Mouse (Mus musculus): ENCODE results near the gene Capn10. TPM values are rescaled to one million over a fixed set of nuclear protein-coding genes. Genes with fewer than 3 reads are reported as not detected.

The Capn10 gene
- polyA plus RNA-seq, 1 experiment from 2014 or later = 53.0 TPM

- Histone ChIP-seq H3K4me1 (replicated peaks) (peaks cover 57% of the 10 kb centered on the region), H3K9me3 (no peaks in the 10 kb centered on the region), H3K36me3 (peaks cover 19% of the 10 kb centered on the region), H3K27me3 (ENCODE audit: insufficient read depth, poor library complexity, severe bottlenecking) (peaks cover 22% of the 10 kb centered on the region), H3K27ac (peak within 1 kb of the TSS; percentile 94), H3K4me3 (peak within 1 kb of the TSS; percentile 79)
- DNase-seq (ENCODE audit: low spot score) = peak; percentile 74
- WGBS = 1% methylated on average over 45 of the region's 57 CpGs
These were observed 23.8 kb upstream of the Capn10 start, which contains the start of gene Rnpepl1 for GRCm38 (mm10) chr1:92910239-92910885. Gene Rnpepl1 (plus strand): TSS chr1:92910783.

- WGBS = 1% methylated on average over 82 of the region's 85 CpGs
- peaks cover 57% of the 10 kb centered on the region for H3K4me1 ChIP-seq (replicated peaks)
- H3K4me3 ChIP-seq = peak overlapping the region; percentile 79
- peak; percentile 63 for DNase-seq (ENCODE audit: low spot score)
- peaks cover 27% of the 10 kb centered on the region for H3K36me3 ChIP-seq
- H3K9me3 ChIP-seq = no peaks in the 10 kb centered on the region
- peak overlapping the region; percentile 94 for H3K27ac ChIP-seq
- H3K27me3 ChIP-seq (ENCODE audit: insufficient read depth, poor library complexity, severe bottlenecking) = peaks cover 22% of the 10 kb centered on the region
These were observed 23.1 kb upstream of the Capn10 start for GRCm38 (mm10) chr1:92910925-92911720.

GRCm38 (mm10) chr1:92911721-92912138 lies 22.4 kb upstream of the Capn10 start:
- Histone ChIP-seq H3K4me3 (peak overlapping the region; percentile 79), H3K27ac (peak overlapping the region; percentile 94), H3K27me3 (ENCODE audit: insufficient read depth, poor library complexity, severe bottlenecking) (peaks cover 22% of the 10 kb centered on the region), H3K4me1 (replicated peaks) (peaks cover 51% of the 10 kb centered on the region), H3K9me3 (no peaks in the 10 kb centered on the region), H3K36me3 (peaks cover 33% of the 10 kb centered on the region)
- DNase-seq (ENCODE audit: low spot score) = no peak
- WGBS = 53% methylated on average over 8 of the region's 8 CpGs

GRCm38 (mm10) chr1:92912286-92912685 lies 21.9 kb upstream of the Capn10 start:
- peak overlapping the region; percentile 79 for H3K4me3 ChIP-seq
- 47% methylated on average over 1 of the region's 1 CpGs for WGBS
- peaks cover 45% of the 10 kb centered on the region for H3K4me1 ChIP-seq (replicated peaks)
- peak overlapping the region; percentile 94; the same call in 1 of the 2 replicates for H3K27ac ChIP-seq
- H3K9me3 ChIP-seq = no peaks in the 10 kb centered on the region
- DNase-seq (ENCODE audit: low spot score) = no peak
- H3K27me3 ChIP-seq (ENCODE audit: insufficient read depth, poor library complexity, severe bottlenecking) = peaks cover 22% of the 10 kb centered on the region
- peaks cover 38% of the 10 kb centered on the region for H3K36me3 ChIP-seq

- DNase-seq (ENCODE audit: low spot score) = no peak
- peaks cover 36% of the 10 kb centered on the region for H3K4me1 ChIP-seq (replicated peaks)
- peaks cover 7% of the 10 kb centered on the region for H3K27me3 ChIP-seq (ENCODE audit: insufficient read depth, poor library complexity, severe bottlenecking)
- H3K4me3 ChIP-seq = no peak overlapping the region
- H3K36me3 ChIP-seq = peaks cover 58% of the 10 kb centered on the region
- WGBS = 79% methylated on average over 4 of the region's 4 CpGs
- H3K27ac ChIP-seq = no peak overlapping the region
- H3K9me3 ChIP-seq = no peaks in the 10 kb centered on the region
These were observed 19.9 kb upstream of the Capn10 start for GRCm38 (mm10) chr1:92914239-92914638.

- DNase-seq (ENCODE audit: low spot score) = no peak
- Histone ChIP-seq H3K4me3 (no peak overlapping the region), H3K36me3 (peaks cover 66% of the 10 kb centered on the region), H3K27ac (no peak overlapping the region), H3K9me3 (no peaks in the 10 kb centered on the region), H3K27me3 (ENCODE audit: insufficient read depth, poor library complexity, severe bottlenecking) (no peaks in the 10 kb centered on the region), H3K4me1 (replicated peaks) (peaks cover 30% of the 10 kb centered on the region)
- 93% methylated on average over 11 of the region's 11 CpGs for WGBS
These were observed 19.2 kb upstream of the Capn10 start for GRCm38 (mm10) chr1:92914993-92915392.

GRCm38 (mm10) chr1:92916725-92917124 lies 17.5 kb upstream of the Capn10 start:
- Histone ChIP-seq H3K4me1 (replicated peaks) (peaks cover 14% of the 10 kb centered on the region), H3K4me3 (no peak overlapping the region), H3K27me3 (ENCODE audit: insufficient read depth, poor library complexity, severe bottlenecking) (no peaks in the 10 kb centered on the region), H3K36me3 (peaks cover 81% of the 10 kb centered on the region), H3K27ac (no peak overlapping the region), H3K9me3 (no peaks in the 10 kb centered on the region)
- WGBS = 92% methylated on average over 9 of the region's 9 CpGs
- no peak for DNase-seq (ENCODE audit: low spot score)

GRCm38 (mm10) chr1:92919151-92919550 lies 15.0 kb upstream of the Capn10 start:
- no peaks in the 10 kb centered on the region for H3K9me3 ChIP-seq
- DNase-seq (ENCODE audit: low spot score) = no peak
- H3K27me3 ChIP-seq (ENCODE audit: insufficient read depth, poor library complexity, severe bottlenecking) = no peaks in the 10 kb centered on the region
- H3K4me3 ChIP-seq = no peak overlapping the region
- H3K4me1 ChIP-seq (replicated peaks) = no peaks in the 10 kb centered on the region
- H3K36me3 ChIP-seq = peaks cover 74% of the 10 kb centered on the region
- H3K27ac ChIP-seq = no peak overlapping the region
- WGBS = 95% methylated on average over 11 of the region's 11 CpGs

GRCm38 (mm10) chr1:92919775-92920174 lies 14.4 kb upstream of the Capn10 start:
- Histone ChIP-seq H3K36me3 (peaks cover 68% of the 10 kb centered on the region), H3K27me3 (ENCODE audit: insufficient read depth, poor library complexity, severe bottlenecking) (no peaks in the 10 kb centered on the region), H3K9me3 (no peaks in the 10 kb centered on the region), H3K4me1 (replicated peaks) (no peaks in the 10 kb centered on the region), H3K27ac (no peak overlapping the region), H3K4me3 (no peak overlapping the region)
- DNase-seq (ENCODE audit: low spot score) = no peak
- 92% methylated on average over 12 of the region's 12 CpGs for WGBS

- H3K4me3 ChIP-seq = no peak overlapping the region
- DNase-seq (ENCODE audit: low spot score) = no peak
- peaks cover 59% of the 10 kb centered on the region for H3K36me3 ChIP-seq
- H3K27me3 ChIP-seq (ENCODE audit: insufficient read depth, poor library complexity, severe bottlenecking) = no peaks in the 10 kb centered on the region
- no peaks in the 10 kb centered on the region for H3K9me3 ChIP-seq
- no peaks in the 10 kb centered on the region for H3K4me1 ChIP-seq (replicated peaks)
- no peak overlapping the region for H3K27ac ChIP-seq
- 81% methylated on average over 7 of the region's 7 CpGs for WGBS
These were observed 13.5 kb upstream of the Capn10 start for GRCm38 (mm10) chr1:92920474-92921200.

GRCm38 (mm10) chr1:92921496-92921895 lies 12.7 kb upstream of the Capn10 start:
- Histone ChIP-seq H3K4me3 (no peak overlapping the region), H3K36me3 (peaks cover 51% of the 10 kb centered on the region), H3K4me1 (replicated peaks) (no peaks in the 10 kb centered on the region), H3K9me3 (no peaks in the 10 kb centered on the region), H3K27ac (no peak overlapping the region), H3K27me3 (ENCODE audit: insufficient read depth, poor library complexity, severe bottlenecking) (no peaks in the 10 kb centered on the region)
- no peak for DNase-seq (ENCODE audit: low spot score)
- 92% methylated on average over 4 of the region's 4 CpGs for WGBS

- 0 out of 2 replicates have a peak, but pooled peaks cover 5% of the 10 kb centered on the region for H3K9me3 ChIP-seq
- 35% methylated on average over 1 of the region's 1 CpGs for WGBS
- peaks cover 13% of the 10 kb centered on the region for H3K4me1 ChIP-seq (replicated peaks)
- no peaks in the 10 kb centered on the region for H3K36me3 ChIP-seq
- H3K27me3 ChIP-seq (ENCODE audit: insufficient read depth, poor library complexity, severe bottlenecking) = no peaks in the 10 kb centered on the region
- no peak overlapping the region for H3K4me3 ChIP-seq
- DNase-seq (ENCODE audit: low spot score) = no peak
- no peak overlapping the region for H3K27ac ChIP-seq
These were observed 3.9 kb upstream of the Capn10 start for GRCm38 (mm10) chr1:92930171-92930706.

Data from hindbrain, embryonic 10.5 days (tissue).